Mouse (Mus musculus): Measurements from ENCODE around the gene Trmu.

Trmu gene

GRCm38 (mm10) chr15:85899396-85899795, 20.3 kb downstream of the Trmu start:
- no peak for DNase-seq

- no peak for DNase-seq
These were observed 21.2 kb downstream of the Trmu start for GRCm38 (mm10) chr15:85900318-85900717.

GRCm38 (mm10) chr15:85900801-85901200, 21.7 kb downstream of the Trmu start:
- no peak for DNase-seq

GRCm38 (mm10) chr15:85902505-85902904, 23.4 kb downstream of the Trmu start:
- DNase-seq: no peak

- DNase-seq: peak; percentile 28
These were observed 24.7 kb downstream of the Trmu start for GRCm38 (mm10) chr15:85903826-85904225.

- DNase-seq: no peak
These were observed 29.8 kb downstream of the Trmu start for GRCm38 (mm10) chr15:85908660-85909491.

GRCm38 (mm10) chr15:85909492-85909829, 30.3 kb downstream of the Trmu start:
- no peak for DNase-seq

- no peak for DNase-seq
These were observed 30.8 kb downstream of the Trmu start for GRCm38 (mm10) chr15:85909931-85910330.

GRCm38 (mm10) chr15:85913605-85914004, 34.5 kb downstream of the Trmu start:
- DNase-seq: peak; percentile 82

GRCm38 (mm10) chr15:85919191-85919891, 40.2 kb downstream of the Trmu start:
- DNase-seq: no peak

GRCm38 (mm10) chr15:85919892-85920248, 40.8 kb downstream of the Trmu start:
- no peak for DNase-seq

GRCm38 (mm10) chr15:85921855-85922254, 42.7 kb downstream of the Trmu start:
- DNase-seq: no peak

GRCm38 (mm10) chr15:85928161-85928560, 49.0 kb downstream of the Trmu start:
- DNase-seq: no peak

GRCm38 (mm10) chr15:85935627-85936049, 56.5 kb downstream of the Trmu start:
- DNase-seq: peak; percentile 60
